Mouse (Mus musculus): ENCODE data around the gene Eral1.
"Not testable (repeated sequence)": the region's sequence is repeated elsewhere in the genome, so short reads cannot be mapped to it uniquely, and the experiment has no call there.

The Eral1 gene

DNA sequence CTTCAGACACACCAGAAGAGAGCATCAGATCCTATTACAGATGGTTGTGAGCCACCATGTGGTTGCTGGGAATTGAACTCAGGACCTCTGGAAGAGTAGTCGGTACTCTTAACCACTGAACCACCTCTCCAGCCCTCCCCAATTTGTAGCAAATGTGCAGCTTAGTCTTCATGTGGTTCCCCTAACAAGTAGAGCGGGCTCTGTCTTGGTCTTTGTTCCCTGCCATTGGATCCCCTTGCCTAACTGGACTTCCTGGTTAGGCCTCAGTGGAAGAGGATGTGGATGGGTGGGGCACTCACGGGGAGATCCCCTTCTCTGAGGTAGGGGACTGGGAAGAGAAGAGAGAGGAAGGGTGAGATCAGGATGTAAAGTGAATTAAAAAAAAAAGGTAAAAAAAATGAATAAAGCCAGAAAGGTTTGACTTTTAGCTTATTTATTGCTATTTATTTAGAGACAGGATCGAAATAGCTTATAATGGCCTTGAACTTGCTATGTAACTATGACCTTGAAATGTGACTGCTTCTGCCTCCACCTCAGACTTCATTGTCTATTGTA lies 6.8 kb upstream of the Eral1 start:
- DNase-seq = no peak

DNA sequence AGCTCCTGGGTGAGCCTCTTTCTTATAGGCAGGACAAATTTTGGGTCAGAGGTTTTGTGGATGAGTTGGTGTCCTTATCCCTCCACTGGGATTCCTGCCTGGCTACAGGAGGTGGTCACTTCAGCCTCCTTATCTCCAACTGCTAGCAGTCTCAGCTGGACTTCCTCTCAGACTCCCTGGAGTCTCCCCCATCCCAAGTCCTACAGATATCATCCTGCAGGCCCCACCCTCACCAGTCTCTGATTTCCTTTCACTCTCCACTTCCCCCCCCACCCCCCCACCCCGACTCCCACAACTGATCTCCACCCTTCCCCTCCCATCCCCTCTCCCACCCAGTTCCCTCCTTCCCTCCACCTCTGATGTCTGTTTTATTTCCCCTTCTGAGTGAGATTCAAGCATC lies 3.4 kb upstream of the Eral1 start:
- no peak for DNase-seq

DNA sequence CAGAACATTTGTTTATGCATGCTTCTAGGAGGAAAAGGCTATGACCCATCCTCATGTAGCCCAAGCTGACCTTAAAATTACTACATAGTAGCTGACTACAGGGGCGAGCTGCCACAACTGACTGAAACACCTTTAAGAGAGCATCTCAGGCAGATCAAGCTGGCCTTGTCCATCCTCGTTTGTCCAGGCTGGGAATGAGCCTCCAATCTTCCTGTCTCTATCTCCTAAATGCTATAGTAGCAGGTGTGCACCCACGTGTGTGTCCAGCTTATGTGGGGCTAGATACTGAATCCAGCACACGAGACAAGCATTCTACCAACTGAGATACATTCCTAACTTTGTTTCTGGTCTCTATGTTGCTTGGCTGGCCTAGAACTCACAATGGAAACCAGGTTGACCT lies 5.5 kb downstream of the Eral1 start:
- no peak for DNase-seq

DNA sequence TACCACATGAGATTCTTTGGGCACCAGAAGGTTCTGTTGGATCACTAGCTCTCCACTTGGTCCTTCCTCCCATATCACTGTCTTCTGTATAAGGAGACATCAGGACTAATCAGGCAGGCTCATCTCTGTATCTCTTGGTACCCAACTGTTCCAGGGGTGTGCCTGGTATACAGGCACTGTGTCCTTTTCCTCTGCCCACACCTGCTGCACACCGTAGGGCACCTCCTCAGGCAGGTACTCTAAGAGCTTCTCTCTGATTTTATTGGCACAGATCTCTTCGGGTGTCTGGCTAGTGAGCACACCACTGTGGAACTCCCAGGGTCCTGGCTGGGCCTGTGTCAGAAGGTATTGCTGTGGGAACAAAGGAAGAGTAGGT lies 5.9 kb downstream of the Eral1 start:
- no peak for DNase-seq

DNA sequence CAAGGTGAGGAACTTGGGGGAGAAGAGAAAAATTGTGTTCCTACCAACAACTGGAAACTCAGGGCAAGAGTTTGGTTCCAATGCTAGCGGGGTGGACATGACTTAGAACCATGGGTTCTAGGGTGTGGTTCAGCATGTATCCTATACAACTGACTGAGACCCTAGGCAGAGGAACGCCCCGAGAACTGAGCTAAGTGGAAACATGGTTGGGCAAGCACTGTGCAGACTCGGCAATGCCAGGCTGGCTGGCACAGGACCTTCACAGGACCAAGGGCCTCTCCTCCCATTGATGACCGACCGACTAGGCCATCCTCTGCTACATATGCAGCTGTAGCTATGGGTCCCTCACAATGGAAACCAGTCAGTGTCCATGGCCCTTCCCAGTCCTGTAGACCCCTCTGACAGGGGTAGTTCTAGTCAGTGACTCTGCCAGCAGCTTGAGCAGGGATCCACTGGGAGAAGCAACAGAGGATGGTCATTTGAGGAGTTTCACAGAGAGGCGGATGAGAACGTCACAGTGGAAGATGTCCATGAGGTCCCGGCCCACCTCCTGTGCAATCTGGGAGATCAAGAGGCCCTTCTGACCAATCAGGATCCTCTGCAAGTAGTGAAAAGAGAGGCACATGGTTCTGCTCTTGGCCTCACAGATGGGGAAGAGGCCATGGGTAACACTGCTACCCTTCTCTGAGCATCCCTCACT lies 6.5 kb downstream of the Eral1 start:
- no peak for DNase-seq

DNA sequence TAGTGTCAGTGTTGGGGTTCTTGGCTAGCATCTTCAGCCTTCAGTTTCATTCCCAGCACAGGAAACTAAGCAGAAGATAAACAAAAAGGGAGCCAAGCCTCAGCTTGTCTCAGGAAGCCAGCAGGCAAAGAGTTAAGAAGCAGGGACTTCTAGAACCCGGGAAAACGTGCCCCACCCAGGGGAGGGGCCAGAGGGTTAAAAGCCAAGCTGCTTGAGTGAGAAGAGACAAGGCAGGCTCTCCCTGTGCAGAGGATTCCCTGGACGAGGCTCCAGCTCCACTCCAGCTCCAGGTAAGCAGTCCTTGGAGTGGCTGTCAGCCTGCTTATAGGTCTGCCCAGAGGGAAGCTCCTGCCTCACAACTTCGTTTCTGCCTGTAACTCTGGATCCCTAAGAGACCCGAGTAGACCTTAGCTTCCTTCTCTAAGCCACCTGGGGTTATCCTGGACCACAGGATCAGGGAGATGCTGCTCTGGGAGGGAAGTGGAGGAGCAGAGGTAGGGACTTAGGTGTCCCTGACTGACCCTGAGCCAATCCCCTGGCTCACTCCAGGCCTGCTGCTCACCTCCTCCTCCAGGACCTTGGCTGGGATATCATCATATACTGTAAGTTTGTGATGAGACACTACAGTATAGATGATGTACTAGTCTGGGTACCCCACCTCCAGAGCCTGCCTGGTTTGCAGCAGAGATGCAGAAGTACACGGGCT lies 7.6 kb downstream of the Eral1 start:
- DNase-seq = no peak

DNA sequence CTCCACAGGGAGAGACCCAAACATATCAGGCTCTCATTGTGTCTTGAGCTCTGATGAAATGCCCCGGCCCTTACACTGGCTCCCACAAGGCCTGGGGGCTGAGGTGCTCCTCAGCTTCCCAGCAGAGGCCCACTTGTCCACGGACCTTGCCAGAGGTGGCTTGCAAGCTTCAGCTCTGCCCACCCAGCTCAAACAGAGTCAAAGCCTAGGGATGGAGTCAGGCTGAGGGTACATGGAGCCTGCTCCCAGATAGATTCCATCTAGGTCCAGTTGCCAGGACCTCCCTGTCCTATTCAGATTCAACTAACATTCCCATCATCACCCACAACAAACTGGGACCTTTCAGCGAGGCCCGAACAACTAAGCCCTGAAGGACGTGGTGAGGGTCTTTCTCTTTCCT lies 8.2 kb downstream of the Eral1 start:
- no peak for DNase-seq

DNA sequence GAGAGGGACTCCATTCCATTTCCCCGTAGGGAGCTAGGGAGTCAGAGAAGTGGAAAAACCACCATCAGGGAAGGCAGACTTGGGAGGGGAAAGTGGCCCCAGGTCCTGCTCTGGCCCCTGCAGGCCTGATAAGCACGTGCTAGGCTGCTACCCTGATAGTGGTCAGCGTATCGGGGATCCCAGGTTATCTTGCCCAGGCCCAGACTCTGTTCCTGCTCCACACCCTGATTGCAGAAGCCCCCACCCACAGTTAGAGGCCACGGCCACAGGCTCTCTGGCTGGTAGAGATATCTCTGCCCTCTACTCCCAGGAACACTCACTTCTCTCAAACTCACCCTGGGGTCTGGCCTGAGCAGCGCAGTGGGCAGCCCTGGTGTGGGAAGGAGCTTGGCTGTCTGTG lies 10.5 kb downstream of the Eral1 start:
- no peak for DNase-seq

DNA sequence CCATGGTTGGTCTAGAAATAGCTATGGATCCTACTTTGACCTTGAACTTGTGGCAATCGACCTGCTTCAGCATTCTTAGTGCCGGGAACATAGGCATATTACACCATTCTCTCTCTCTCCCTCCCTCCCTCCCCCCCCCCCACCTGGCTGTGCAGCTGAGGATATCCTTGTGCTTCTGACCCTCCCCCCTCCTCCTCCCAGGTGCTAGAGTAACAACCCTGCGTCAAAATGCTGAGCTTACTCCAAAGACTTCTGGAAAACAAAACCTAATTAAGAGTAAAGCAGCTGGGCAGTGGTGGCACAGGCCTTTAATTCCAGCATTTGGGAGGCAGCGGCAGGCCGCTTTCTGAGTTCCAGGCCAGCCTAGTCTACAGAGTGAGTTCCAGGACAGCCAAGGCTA lies 11.1 kb downstream of the Eral1 start:
- no peak for DNase-seq

DNA sequence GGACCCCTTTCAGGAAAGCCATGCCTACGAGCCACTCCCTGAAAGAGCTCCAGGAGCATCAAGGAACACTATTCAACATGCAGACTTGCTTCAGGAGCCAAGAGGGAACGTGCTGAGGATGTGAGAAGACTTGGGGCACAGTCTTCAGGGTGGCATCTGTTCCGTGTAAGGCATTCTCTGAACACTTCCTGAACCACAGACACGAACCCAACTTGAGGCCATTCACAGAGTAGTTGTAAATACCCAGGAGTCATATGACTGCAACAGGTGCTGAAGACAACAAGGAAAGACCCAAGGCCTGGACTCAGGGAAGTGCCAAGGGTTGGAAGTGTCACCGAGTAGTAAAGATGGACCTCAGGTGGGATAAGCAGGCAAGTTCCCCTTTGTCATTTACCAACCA lies 12.6 kb downstream of the Eral1 start:
- DNase-seq = no peak

DNA sequence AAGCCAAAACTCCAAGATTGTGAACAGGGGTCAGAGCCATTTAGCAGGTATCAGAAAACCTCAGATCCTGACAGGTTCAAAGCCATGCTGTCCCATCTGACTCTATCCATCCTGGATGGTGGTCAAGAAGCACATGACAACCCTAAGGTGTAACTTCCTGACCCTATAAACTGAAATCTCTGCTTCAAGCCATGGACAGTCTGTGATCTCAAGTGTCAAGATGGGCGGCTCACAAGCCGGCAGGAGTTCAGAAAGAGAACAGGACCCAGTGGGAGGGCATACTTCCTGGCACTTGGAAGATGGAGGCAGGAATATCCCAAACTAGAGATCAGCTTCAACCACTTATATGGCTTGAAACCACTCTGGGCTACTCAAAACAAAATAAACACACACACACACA lies 13.5 kb downstream of the Eral1 start:
- no peak for DNase-seq

DNA sequence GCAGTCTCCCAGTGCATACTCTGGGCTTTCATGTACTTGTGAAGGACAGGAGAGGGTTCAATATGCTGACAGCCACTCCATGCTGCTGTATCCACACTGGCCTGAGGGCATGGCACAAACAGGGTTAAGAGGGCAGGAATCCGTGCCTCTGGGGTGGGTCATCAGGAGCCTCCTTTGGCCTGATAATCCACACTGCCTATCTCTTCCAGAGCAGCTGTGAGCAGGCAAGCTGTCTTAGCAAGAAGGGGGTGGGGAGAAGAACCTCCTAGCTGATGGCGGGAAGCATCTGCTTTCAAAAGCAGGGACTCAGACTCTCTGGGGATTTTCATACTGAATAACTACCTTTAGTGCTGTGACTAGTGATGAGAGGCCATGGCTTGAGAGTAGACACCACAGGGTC lies 14.3 kb downstream of the Eral1 start:
- DNase-seq = no peak

DNA sequence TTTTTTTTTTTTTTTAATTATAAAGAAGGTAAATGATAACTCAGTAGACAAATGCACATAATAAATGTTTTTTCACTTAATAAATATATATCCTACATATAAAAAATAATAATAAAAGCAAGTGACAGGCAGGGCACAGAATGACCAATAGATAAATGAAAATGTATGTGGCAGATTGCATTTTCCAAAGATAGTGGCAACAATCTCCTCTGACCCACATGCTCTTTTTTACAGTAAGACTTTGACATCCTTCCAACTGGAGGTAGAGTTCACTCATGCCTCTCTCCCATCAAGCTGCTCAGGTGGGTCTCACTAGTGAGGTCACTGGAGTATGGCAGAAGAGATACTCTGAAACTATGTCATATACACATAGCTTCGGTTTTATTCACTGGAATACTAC lies 17.6 kb downstream of the Eral1 start:
- DNase-seq = no peak

DNA sequence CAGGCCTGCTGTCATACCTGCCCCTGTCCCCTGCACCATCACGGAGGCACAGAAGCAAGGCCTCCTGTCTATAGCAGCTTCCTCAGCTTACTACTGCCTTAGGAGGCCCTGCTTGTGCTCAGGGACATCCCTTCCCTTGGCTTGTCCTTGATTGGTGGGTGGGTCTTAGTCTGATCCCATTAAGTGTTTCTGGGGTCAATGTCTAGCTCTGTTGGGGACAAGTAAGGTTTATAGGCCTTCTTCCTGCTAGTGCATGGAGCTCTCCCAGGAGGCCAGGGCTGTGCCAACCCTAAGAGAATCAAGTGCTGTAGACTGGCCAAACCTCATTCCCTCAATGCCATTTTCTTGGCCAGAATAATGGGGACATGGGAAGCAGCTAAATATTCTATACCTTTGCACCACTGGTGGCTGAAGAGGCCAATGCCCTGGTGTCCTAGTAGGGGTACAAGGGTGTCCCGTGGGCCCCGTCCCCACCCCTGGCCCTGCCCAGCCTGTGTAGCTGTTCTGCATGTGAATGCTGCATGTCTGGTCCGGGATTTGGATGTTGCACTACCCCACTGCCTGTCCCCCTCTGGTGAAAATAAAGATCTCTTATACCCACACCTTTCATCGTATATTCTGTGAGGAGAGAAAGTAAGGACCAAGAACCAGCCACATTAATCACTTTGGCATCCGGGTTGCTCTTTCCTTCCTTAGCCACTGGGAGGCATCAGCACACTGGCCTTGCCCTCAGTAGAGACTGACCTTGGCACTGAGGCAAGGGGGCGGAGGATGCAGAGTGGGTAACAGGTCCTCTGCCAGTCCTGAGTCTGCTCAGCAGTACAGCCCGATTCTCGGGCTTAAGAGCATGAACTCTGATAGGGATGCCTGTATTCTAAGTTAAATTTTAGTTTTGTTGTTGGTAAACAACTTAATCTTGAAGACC lies 20.1 kb downstream of the Eral1 start:
- peak; percentile 54 for DNase-seq

DNA sequence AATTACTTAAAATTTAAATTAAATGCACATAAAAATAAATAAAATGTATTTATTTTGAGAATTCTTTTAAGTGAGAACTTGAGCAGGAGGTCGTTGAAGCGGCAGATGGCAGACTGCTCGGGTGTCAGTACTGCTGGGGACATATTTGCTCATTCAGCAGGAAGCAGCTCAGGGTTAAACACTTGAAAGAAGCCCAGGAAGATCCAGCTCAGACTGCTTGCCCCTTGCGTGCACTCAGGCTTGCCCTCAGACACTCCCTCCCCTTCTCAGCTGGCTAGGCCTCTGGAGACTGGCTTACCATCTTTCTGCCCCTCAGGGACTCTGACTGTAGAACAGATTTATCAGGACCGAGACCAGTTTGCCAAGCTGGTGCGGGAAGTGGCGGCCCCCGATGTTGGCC lies 23.2 kb downstream of the Eral1 start:
- no peak for DNase-seq

DNA sequence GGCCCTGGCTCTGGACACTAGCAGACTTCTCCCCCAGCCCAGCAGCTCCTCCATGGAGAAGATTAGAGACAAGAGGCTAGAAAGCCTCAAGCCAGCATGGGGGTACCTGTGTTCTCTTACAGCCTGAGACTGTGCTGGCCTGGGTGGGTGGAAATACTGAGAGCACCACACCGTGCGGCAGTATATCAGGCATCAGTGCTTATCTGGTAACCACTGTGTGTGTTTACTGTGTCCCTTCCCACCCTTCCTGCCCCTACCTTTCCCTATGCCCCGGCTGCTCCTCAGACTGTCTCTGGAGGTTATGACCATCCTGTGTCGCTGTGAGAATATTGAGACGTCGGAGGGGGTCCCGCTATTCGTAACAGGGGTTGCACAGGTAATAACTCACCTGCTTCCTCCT lies 27.1 kb downstream of the Eral1 start:
- no peak for DNase-seq

DNA sequence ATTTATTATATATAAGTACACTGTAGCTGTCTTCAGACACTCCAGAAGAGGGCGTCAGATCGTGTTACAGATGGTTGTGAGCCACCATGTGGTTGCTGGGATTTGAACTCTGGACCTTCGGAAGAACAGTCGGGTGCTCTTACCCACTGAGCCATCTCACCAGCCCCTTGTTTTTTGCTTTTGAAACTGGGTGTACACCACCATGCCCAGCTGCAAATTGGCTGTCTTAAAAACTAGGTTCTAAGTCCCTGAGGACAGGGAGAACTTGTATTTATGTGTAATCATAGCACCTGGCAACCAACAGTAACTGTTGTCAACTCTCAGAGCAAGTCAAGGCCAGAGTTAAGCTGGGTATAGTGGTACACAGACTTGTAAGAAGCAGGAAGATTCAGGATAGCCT lies 31.5 kb downstream of the Eral1 start:
- not testable (repeated sequence) for DNase-seq

DNA sequence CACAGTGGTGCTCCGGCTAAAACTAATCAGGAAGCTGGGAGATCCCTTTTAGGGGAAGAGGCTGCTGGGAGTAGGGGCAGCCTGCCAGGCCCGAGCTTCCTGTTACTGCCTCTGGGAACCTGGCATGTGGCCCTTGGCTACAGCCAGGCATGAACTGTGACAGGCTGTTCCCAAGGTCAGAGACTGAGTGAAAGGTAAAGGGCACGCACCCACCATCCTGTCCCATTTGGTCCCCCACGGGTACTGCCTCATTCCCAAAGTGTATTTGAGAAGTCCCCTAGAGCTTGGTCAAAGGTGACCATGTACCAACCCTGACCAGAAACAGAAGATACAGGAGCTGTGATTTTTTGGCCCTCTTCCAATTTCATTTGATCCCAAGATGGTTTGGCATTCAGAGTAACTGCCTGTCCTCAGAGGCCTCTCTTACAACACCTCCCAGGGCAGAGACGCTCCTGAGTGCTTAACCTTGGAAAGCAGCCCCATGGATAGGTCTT lies 35.4 kb downstream of the Eral1 start:
- DNase-seq = peak; percentile 44

DNA sequence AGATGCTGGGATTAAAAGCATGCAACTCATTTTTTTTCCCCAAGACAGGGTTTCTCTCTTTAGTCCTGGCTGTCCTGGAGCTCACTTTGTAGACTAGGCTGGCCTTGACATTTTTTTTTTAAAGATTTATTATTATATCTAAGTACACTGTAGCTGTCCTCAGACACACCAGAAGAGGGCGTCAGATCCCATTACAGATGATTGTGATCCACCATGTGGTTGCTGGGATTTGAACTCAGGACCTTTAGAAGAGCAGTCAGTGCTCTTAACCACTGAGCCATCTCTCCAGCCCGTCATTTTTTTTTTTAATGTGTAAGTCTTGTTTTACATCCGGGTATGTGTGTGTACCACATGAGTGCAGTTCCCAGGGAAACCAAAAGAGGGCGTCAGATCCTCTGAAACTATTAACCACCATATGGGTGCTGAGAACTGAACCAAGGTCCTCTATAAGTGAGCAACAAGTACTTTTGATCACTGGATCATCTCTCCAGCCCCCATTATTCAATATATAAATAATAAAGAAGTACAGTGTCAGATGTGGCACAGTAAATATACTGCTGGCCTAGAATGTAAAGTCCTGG lies 37.8 kb downstream of the Eral1 start:
- DNase-seq = not testable (repeated sequence)

DNA sequence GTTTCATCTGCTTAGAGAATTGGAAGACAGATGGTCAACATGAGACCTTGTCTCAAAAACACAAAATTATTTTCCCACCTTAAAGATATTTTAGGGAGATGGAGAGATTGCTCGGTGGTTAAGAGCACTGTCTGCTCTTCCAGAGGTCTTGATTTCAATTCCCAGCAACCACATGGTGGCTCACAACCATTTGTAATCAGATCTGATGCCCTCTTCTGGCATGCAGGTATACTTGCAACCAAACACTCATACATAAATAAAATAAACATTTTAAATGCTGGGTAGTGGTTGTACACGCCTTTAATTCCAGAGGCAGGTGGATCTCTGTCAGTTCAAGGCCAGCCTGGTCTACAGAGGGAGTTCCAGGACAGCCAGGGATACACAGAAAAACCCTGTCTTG lies 39.3 kb downstream of the Eral1 start:
- DNase-seq = no peak

DNA sequence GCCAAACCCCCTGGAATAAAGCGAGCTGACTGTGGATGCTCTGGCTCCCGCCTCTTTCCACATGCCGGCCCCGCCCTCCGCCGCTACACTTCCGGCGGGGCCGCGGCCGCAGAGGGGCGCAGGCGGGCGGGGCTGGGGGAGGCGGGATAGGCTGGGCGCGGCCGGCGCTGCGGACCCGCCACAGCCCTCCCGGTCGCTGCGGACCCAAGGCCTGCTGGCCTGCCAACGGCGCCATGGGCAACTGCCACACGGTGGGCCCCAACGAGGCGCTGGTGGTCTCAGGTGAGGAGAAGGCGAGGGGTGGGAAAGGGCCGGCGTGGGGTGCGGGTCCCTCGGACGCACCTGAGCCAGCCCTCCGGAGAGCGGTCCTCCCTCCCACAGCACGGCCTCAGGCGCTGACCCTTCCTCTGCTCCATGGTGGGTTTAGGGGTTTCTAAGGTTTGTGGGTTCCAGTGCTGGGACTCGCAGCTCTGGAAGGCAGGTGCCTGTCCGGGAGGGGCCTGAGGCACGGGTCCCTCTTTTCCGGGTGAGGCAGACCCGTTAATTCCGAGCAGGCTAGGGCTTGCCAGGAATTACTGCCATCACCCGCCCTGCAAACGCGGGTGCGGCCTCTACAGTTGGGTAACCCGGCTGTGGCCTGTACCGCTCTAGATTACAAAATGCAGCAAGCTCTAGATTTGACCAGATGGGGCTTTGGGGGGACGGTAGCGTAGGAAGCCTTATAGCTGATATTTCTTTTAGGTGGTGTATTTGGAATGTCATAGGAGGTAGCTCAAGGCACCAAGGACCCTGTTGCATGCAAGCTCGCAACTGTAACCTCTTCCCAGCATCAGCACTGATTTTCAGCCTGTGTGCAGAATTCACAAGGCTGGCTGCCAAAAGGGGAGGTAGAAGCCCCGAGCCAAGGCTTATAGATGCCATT lies 42.1 kb downstream of the Eral1 start, which contains the start of gene Flot2:
TSS of gene Flot2 (plus strand) at position 101 of the 922 bp plus-strand sequence.
- no peak for DNase-seq

DNA sequence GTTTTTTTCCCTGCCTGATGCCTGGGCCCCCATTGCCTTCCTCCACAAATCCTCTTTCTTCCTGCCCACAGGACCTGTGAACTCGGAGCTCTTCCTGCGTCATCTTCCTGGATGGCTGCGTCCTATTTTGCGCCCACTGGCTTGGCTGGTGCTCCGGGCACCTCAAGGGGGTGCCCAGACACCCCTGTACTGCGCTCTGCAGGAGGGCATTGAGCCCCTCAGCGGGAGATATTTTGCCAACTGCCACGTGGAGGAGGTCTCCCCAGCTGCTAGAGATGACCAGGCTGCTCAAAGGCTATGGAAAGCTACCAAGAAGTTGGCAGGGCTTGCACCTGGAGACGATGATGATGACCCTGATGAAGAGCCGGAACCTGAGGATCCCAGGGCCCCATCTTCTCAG lies 43.4 kb downstream of the Eral1 start:
- DNase-seq = no peak

All from layer of hippocampus, adult 9-11 months (tissue).